Mouse (Mus musculus) liver, embryonic 11.5 days (tissue): ENCODE data around the gene Kcnh2. TPM values are rescaled to one million over a fixed set of nuclear protein-coding genes. Genes with fewer than 3 reads are reported as not detected.
A peak's percentile ranks its signal among the peaks of the same experiment; 100 is the strongest.

Experiments used
- ATAC-seq: fragments of 200-750 bp; cut with Nextera tagmentation; replicated peaks from 2 replicates; pipeline ENCODE4 v1.8.0; 2017; ENCODE audit warnings: moderate number of reproducible peaks, mild to moderate bottlenecking, moderate TSS enrichment, moderate library complexity; ENCODE audit not compliant: low FRiP score
- DNase-seq: peaks from one replicate; pipeline ENCODE4 v3.0.0-alpha.2; 2017; ENCODE audit warnings: low spot score
- H3K27ac ChIP-seq: fragments of 300-500 bp; sonication (generic); 2 replicates; pipeline ENCODE4 v1.5.1; 2014; ENCODE audit warnings: mild to moderate bottlenecking, low read depth, low read length, control low read depth
- H3K27me3 ChIP-seq: fragments of 300-500 bp; sonication (generic); replicated peaks from 2 replicates; pipeline ENCODE4 v1.6.1; 2014; ENCODE audit warnings: low read length, mixed read lengths; ENCODE audit not compliant: control insufficient read depth, insufficient read depth
- H3K36me3 ChIP-seq: fragments of 300-500 bp; sonication (generic); 2 replicates; pipeline ENCODE4 v1.6.1; 2014; ENCODE audit warnings: mild to moderate bottlenecking, low read length, moderate library complexity, mixed read lengths; ENCODE audit not compliant: control insufficient read depth, insufficient read depth
- H3K4me1 ChIP-seq: fragments of 300-500 bp; sonication (generic); replicated peaks from 2 replicates; pipeline ENCODE4 v1.6.1; 2014; ENCODE audit warnings: low read length, mixed read lengths; ENCODE audit not compliant: control insufficient read depth, insufficient read depth
- H3K4me2 ChIP-seq: fragments of 300-500 bp; sonication (generic); 2 replicates; pipeline ENCODE4 v1.6.1; 2014; ENCODE audit warnings: mild to moderate bottlenecking, control low read depth, moderate library complexity
- H3K4me3 ChIP-seq: fragments of 300-500 bp; sonication (generic); 2 replicates; pipeline ENCODE4 v1.5.1; 2014; ENCODE audit warnings: low read depth, low read length, control low read depth
- H3K9ac ChIP-seq: fragments of 300-500 bp; sonication (generic); 2 replicates; pipeline ENCODE4 v1.6.1; 2014; ENCODE audit warnings: low read depth, low read length, control low read depth
- H3K9me3 ChIP-seq: fragments of 300-500 bp; sonication (generic); 2 replicates; pipeline ENCODE4 v1.6.1; 2016; ENCODE audit warnings: low read length, inconsistent platforms, mixed read lengths; ENCODE audit not compliant: control insufficient read depth
- WGBS: fragments of 180-500 bp; shearing (Covaris S2); extraction: QIAGEN DNeasy Blood & Tissue Kit; methylation state at CpG from one replicate; pipeline ENCODE4 v1.1.7; 2014; 5-methylcytosine and 5-hydroxymethylcytosine counted together
- polyA plus RNA-seq: library from polyadenylated mRNA; unstranded; fragments of >200 nt; fragmentation: Nextera tagmentation; extraction: Ambion mirVana; gene quantifications from 2 replicates; pipeline ENCODE4 v1.2.1, GENCODE M21; 2014

Kcnh2 gene
- polyA plus RNA-seq, 1 experiment from 2014 or later = 3.8 TPM

DNA sequence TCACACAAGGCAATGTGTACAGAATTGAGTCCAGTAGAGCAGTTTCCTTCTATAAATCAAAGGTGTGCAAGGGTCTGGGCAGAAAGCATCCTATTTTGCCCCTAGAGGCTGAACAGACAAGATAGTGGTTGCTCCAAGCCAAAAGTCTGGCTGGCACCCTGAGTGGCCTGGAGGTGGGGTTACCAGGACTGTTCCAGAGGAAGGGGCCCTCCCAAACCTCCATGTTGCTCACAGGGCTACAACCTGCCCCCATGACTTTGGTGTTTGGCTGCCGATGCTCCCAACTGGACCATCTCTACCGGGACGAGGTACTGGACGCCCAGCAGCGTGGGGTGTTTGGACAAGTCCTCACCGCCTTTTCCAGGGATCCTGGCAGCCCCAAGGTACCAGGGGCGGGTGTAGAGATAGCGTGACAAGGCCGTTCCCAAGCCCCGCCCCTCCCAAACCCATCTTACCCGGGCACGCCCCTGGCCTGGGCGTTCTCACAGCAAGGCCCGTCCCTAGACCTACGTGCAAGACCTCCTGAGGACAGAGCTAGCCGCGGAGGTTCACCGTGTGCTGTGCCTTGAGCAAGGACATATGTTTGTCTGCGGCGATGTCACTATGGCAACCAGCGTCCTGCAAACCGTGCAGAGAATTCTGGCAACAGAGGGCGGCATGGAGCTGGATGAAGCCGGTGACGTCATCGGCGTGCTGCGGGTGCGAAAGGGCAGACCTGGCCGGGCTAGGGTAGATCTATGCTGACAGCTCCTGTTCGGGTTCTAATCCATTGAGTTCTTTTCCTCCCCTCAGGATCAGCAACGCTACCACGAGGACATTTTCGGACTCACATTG is 31.8 kb upstream of the Kcnh2 start:
- Histone ChIP-seq H3K27ac (peak overlapping the region; percentile 7; the same call in 1 of the 2 replicates), H3K27me3 (peaks cover 33% of the 10 kb centered on the region), H3K4me1 (peaks cover 25% of the 10 kb centered on the region)

DNA sequence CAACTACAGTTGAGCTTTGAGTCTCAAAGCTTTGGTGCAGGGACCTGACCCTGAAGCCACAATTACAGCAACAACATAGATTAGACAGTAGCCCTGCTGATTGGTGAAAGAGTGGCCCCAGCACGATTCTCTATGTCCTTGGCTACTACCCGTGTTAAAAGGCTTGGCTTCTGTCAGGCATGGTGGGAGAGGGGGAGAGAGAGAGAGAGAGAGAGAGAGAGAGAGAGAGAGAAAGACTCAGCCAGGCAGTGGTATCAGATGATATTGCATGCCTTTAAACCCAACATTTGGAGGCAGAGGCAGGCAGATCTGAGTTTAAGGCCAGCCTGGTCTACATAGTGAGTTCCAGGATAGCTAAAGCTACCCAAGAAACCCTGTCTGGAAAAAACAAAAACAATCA is 30.6 kb upstream of the Kcnh2 start:
- DNase-seq = no peak
- Histone ChIP-seq H3K27ac (no peak overlapping the region), H3K9me3 (no peaks in the 10 kb centered on the region), H3K4me2 (no peak overlapping the region), H3K36me3 (no peaks in the 10 kb centered on the region), H3K4me1 (peaks cover 14% of the 10 kb centered on the region), H3K9ac (no peak overlapping the region), H3K27me3 (peaks cover 20% of the 10 kb centered on the region), H3K4me3 (no peak overlapping the region)
- WGBS = 66% methylated on average over 2 of the region's 2 CpGs
- ATAC-seq = no peak

More for the DNA sequence above, 31.8 kb upstream of the Kcnh2 start:
- Histone ChIP-seq H3K4me2 (peak overlapping the region; percentile 83), H3K36me3 (no peaks in the 10 kb centered on the region), H3K9me3 (no peaks in the 10 kb centered on the region), H3K9ac (peak overlapping the region; percentile 51), H3K4me3 (peak overlapping the region; percentile 58)
- DNase-seq (peak; percentile 90), ATAC-seq (peak; percentile 90)
- WGBS = 2% methylated on average over 34 of the region's 34 CpGs

DNA sequence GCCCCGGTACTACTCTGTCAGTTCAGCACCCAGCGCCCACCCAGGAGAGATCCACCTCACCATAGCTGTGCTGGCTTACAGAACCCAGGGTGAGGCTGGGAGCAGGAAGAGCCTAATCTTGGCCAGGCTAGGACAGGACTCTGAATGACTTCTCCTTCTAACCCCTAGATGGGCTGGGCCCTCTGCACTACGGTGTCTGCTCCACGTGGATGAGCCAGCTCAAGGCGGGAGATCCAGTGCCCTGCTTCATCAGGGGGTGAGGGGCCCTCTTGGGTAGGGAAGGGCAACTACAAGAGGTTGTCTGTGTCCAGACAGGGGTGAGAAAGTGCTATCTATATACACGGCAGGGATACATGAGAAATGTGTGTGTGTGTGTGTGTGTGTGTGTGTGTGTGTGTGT is 30.1 kb upstream of the Kcnh2 start:
- Histone ChIP-seq H3K27ac (no peak overlapping the region), H3K4me3 (no peak overlapping the region), H3K4me2 (no peak overlapping the region), H3K36me3 (no peaks in the 10 kb centered on the region), H3K27me3 (peaks cover 15% of the 10 kb centered on the region), H3K9ac (no peak overlapping the region), H3K4me1 (peaks cover 14% of the 10 kb centered on the region), H3K9me3 (no peaks in the 10 kb centered on the region)
- DNase-seq (no peak), ATAC-seq (no peak)
- WGBS = 69% methylated on average over 6 of the region's 6 CpGs

DNA sequence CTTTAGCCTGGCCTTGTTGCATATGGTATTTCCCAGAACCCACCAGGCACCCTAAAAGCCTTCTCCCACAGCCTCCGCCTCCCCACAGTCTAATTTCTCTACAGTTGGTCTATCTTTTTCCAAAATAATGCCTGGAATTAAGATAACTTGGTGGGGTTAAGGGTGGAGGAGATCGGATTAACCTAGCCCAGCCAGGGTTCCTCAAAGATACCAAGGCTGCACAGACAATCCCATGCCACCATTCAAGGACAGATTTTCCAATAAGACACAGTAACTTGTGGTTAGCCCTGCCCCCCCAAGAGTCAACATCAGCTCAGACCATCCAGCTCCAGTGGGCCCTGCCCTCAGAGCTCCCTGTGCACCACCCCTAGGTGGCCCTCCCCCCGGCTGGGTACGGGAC is 29.1 kb upstream of the Kcnh2 start:
- Histone ChIP-seq H3K36me3 (no peaks in the 10 kb centered on the region), H3K4me2 (no peak overlapping the region), H3K4me1 (peaks cover 14% of the 10 kb centered on the region), H3K27ac (no peak overlapping the region), H3K4me3 (no peak overlapping the region), H3K27me3 (peaks cover 7% of the 10 kb centered on the region; the same call in 1 of the 2 replicates), H3K9ac (no peak overlapping the region), H3K9me3 (no peaks in the 10 kb centered on the region)
- ATAC-seq (no peak), DNase-seq (no peak)
- 75% methylated on average over 4 of the region's 4 CpGs for WGBS

DNA sequence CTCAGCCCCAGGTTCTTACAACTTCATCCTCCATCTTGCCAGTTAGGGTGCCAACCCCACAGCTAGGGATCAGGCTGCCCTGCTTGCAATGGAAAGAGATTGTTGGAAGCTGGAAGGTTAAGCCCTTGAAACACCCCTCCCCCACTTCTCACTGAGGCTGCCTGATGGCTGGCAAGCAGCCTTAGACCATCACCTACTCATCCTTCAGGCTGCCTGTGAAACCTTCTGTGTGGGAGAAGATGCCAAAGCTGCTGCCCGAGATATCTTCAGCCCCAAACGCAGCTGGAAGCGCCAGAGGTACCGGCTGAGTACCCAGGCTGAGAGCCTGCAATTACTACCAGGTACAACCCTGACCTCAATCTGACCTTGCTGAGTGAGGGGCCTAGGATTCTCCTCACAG is 28.1 kb upstream of the Kcnh2 start:
- Histone ChIP-seq H3K4me3 (no peak overlapping the region), H3K4me2 (no peak overlapping the region), H3K9ac (no peak overlapping the region), H3K4me1 (peaks cover 11% of the 10 kb centered on the region), H3K27ac (no peak overlapping the region), H3K36me3 (no peaks in the 10 kb centered on the region), H3K9me3 (no peaks in the 10 kb centered on the region), H3K27me3 (peaks cover 4% of the 10 kb centered on the region; the same call in 1 of the 2 replicates)
- no peak for DNase-seq
- WGBS = 74% methylated on average over 4 of the region's 4 CpGs
- ATAC-seq = no peak

DNA sequence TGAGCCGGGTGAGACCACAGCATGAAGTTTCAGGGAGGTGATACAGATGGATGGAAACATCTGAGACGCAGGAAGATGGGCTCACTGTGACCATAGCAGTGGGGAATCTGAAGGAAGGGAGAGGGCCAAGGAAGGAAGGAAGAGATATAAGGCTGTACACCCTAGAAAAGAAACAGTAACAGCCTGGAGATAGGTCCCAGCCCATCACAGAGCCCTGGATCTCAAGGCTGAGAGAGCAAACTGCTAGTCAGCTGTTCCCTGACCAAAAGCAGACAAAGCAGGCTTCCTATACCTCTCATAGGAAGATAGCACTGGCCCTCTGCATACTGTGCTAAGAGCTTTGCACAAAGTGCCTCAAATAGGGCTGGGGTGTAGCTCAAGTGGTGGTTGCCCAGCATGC is 27.3 kb upstream of the Kcnh2 start:
- ATAC-seq (no peak), DNase-seq (no peak)
- Histone ChIP-seq H3K4me2 (no peak overlapping the region), H3K9me3 (no peaks in the 10 kb centered on the region), H3K9ac (no peak overlapping the region), H3K4me1 (peaks cover 4% of the 10 kb centered on the region), H3K4me3 (no peak overlapping the region), H3K36me3 (no peaks in the 10 kb centered on the region), H3K27ac (no peak overlapping the region), H3K27me3 (peaks cover 4% of the 10 kb centered on the region; the same call in 1 of the 2 replicates)
- 66% methylated on average over 2 of the region's 2 CpGs for WGBS

DNA sequence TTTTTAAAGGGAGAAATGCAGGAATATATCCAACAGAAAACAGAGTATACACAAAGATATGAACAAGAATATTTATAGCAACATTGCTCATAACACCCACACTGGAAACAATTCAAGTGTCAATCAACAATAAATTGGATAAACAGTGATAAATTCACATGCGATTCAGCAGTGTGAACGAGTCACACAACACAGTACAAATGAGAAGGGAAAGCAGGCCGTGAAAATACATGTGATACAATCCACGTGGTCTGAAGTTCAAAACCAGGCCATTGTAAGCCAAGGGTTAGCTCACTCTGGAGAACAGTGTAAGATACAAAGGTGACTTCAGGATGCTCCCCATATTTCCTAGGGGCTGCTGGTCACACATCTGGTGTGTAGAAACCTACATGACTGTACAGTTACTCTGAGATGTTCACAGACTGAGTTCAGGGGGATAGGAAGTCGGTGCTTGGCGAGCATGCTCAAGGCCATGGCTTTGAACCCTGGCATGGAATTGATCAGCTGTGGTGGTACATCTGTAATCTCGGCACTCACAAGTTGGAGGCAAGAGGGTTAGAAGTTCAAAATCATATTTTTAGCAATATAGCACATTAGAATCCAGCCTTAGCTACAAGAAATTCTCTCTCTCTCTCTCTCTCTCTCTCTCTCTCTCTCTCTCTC is 23.4 kb upstream of the Kcnh2 start:
- Histone ChIP-seq H3K4me3 (no peak overlapping the region), H3K27ac (no peak overlapping the region), H3K27me3 (no peaks in the 10 kb centered on the region; the same call in 1 of the 2 replicates), H3K9ac (no peak overlapping the region), H3K4me2 (no peak overlapping the region), H3K36me3 (no peaks in the 10 kb centered on the region), H3K4me1 (no peaks in the 10 kb centered on the region), H3K9me3 (no peaks in the 10 kb centered on the region)
- 80% methylated on average over 7 of the region's 7 CpGs for WGBS
- DNase-seq (no peak), ATAC-seq (no peak)

DNA sequence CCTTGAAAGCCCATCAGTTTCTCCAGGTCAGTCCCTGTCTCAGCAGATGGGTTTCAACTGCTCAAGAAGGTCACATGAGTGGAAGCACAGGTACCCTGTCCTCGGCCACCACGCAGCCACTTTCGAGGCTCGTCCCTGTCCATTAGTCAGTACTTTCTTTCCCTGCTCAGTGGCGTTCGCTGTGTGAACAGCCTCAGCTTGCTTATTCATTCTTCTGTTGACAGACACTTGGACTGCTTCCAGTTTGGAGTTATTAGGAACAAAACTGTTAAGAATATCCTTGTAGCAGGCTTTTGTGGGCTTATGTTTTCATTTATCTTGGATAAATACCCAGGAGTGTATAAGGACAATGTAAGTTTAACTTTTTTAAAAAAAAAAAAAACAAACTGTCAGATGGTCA is 22.8 kb upstream of the Kcnh2 start:
- no peaks in the 10 kb centered on the region for H3K36me3 ChIP-seq
- H3K9me3 ChIP-seq = no peaks in the 10 kb centered on the region
- H3K9ac ChIP-seq = no peak overlapping the region
- H3K4me2 ChIP-seq = no peak overlapping the region
- ATAC-seq = no peak
- 74% methylated on average over 6 of the region's 6 CpGs for WGBS
- H3K4me1 ChIP-seq = no peaks in the 10 kb centered on the region
- no peak for DNase-seq
- no peak overlapping the region for H3K27ac ChIP-seq
- no peaks in the 10 kb centered on the region; the same call in 1 of the 2 replicates for H3K27me3 ChIP-seq
- no peak overlapping the region for H3K4me3 ChIP-seq
